Mouse (Mus musculus) embryonic fibroblast, embryonic 13.5 days (primary cell): Measurements from ENCODE around the gene Polr3k. TPM values are rescaled to one million over a fixed set of nuclear protein-coding genes. Genes with fewer than 3 reads are reported as not detected.

ENCODE experiments used
- H3K27ac ChIP-seq: 2 replicates; pipeline ENCODE4 v1.5.1; 2012; ENCODE audit warnings: low read length, control low read depth, inconsistent platforms; ENCODE audit not compliant: insufficient read depth
- H3K4me1 ChIP-seq: 2 replicates; pipeline ENCODE4 v1.6.1; 2011; ENCODE audit warnings: low read length; ENCODE audit not compliant: control insufficient read depth, insufficient read depth
- H3K4me3 ChIP-seq: 2 replicates; pipeline ENCODE4 v1.5.1; 2011; ENCODE audit warnings: mild to moderate bottlenecking, control low read depth, low read length; ENCODE audit not compliant: insufficient read depth
- CTCF ChIP-seq: IDR thresholded peaks from 2 replicates; pipeline ENCODE4 v1.5.1; 2011; ENCODE audit warnings: mild to moderate bottlenecking, control low read depth, low read length, moderate library complexity, borderline replicate concordance; ENCODE audit not compliant: insufficient read depth
- POLR2A ChIP-seq: IDR thresholded peaks from 2 replicates; pipeline ENCODE4 v1.6.1; 2011; ENCODE audit warnings: low read depth, mild to moderate bottlenecking, control low read depth, low read length, moderate library complexity
- polyA plus RNA-seq: library from polyadenylated mRNA; stranded (reverse); fragments of >200 nt; gene quantifications from 2 replicates; pipeline ENCODE4 v1.2.4, GENCODE M21; 2011; ENCODE audit warnings: low read depth; ENCODE audit not compliant: missing spikeins, insufficient read length

Gene Polr3k
- polyA plus RNA-seq, 1 experiment, result 35.7 TPM

GRCm38 (mm10) chr2:181878903-181879302 is 14.8 kb downstream of the Polr3k start:
- H3K4me3 ChIP-seq, result no peak overlapping the region
- H3K27ac ChIP-seq, result no peak overlapping the region
- TF ChIP-seq POLR2A (no peak), CTCF (no peak)

GRCm38 (mm10) chr2:181883022-181883749 is 19.0 kb downstream of the Polr3k start:
- Histone ChIP-seq H3K4me3 (no peak overlapping the region), H3K4me1 (no peaks in the 10 kb centered on the region), H3K27ac (no peak overlapping the region)
- TF ChIP-seq CTCF, result no peak
- no peak for TF ChIP-seq POLR2A

More at GRCm38 (mm10) chr2:181878903-181879302, 14.8 kb downstream of the Polr3k start:
- no peaks in the 10 kb centered on the region for H3K4me1 ChIP-seq

GRCm38 (mm10) chr2:181917861-181918260 is 53.7 kb downstream of the Polr3k start:
- no peak for TF ChIP-seq CTCF
- no peaks in the 10 kb centered on the region for H3K4me1 ChIP-seq
- H3K4me3 ChIP-seq, result no peak overlapping the region
- H3K27ac ChIP-seq, result no peak overlapping the region

- no peaks in the 10 kb centered on the region for H3K4me1 ChIP-seq
- no peak overlapping the region for H3K27ac ChIP-seq
- TF ChIP-seq CTCF (no peak), POLR2A (no peak)
- H3K4me3 ChIP-seq, result no peak overlapping the region
These were observed 54.4 kb downstream of the Polr3k start for GRCm38 (mm10) chr2:181918501-181918900.

Other genes starting within 250 kb of the Polr3k start
- not detected in 2 replicates for gene Gm29797, start 207.3 kb upstream of the Polr3k start, polyA plus RNA-seq
- not detected in 2 replicates for gene Sox18, start 192.7 kb upstream of the Polr3k start, polyA plus RNA-seq
- 6.8 and 13.4 TPM in 2 replicates for gene Tcea2, start 184.0 kb upstream of the Polr3k start, polyA plus RNA-seq
- 66.1 and 87.1 TPM in 2 replicates for gene Rgs19, start 170.4 kb upstream of the Polr3k start, polyA plus RNA-seq
- not detected in 2 replicates for gene Lkaaear1, start 165.9 kb upstream of the Polr3k start, polyA plus RNA-seq
- not detected in 2 replicates for gene Oprl1, start 149.3 kb upstream of the Polr3k start, polyA plus RNA-seq
- gene Myt1, start 101.0 kb upstream of the Polr3k start, polyA plus RNA-seq, result not detected in 2 replicates
- 19.6 and 19.7 TPM in 2 replicates for gene Pcmtd2, start 26.5 kb upstream of the Polr3k start, polyA plus RNA-seq
- not detected in 2 replicates for gene Gm14496, start 126.8 kb downstream of the Polr3k start, polyA plus RNA-seq